Mouse (Mus musculus) lung, postnatal 0 days (tissue): Measurements from ENCODE around the gene Erg. TPM values are rescaled to one million over a fixed set of nuclear protein-coding genes. Genes with fewer than 3 reads are reported as not detected.
A peak's percentile ranks its signal among the peaks of the same experiment; 100 is the strongest.

ENCODE experiments used
- ATAC-seq: fragments of 200-750 bp; cut with Nextera tagmentation; 2 replicates; pipeline ENCODE4 v1.8.0; 2017; ENCODE audit warnings: moderate library complexity
- DNase-seq: peaks from one replicate; pipeline ENCODE4 v3.0.0-alpha.2; 2016; ENCODE audit warnings: low spot score
- H3K27ac ChIP-seq: fragments of 300-500 bp; sonication (generic); 2 replicates; pipeline ENCODE4 v1.5.1; 2014; ENCODE audit warnings: antibody characterized with exemption, mild to moderate bottlenecking, low read length, mixed read lengths
- H3K27me3 ChIP-seq: fragments of 300-500 bp; sonication (generic); replicated peaks from 2 replicates; pipeline ENCODE4 v1.6.1; 2014; ENCODE audit warnings: low read length, mixed read lengths; ENCODE audit not compliant: insufficient read depth
- H3K36me3 ChIP-seq: fragments of 300-500 bp; sonication (generic); 2 replicates; pipeline ENCODE4 v1.6.1; 2014; ENCODE audit warnings: low read length, mixed read lengths; ENCODE audit not compliant: insufficient read depth
- H3K4me1 ChIP-seq: fragments of 300-500 bp; sonication (generic); 2 replicates; pipeline ENCODE4 v1.6.1; 2014; ENCODE audit warnings: antibody characterized with exemption, low read depth, low read length, mixed read lengths; ENCODE audit not compliant: insufficient read depth
- H3K4me2 ChIP-seq: fragments of 300-500 bp; sonication (generic); replicated peaks from 2 replicates; pipeline ENCODE4 v1.6.1; 2014; ENCODE audit warnings: low read depth, mild to moderate bottlenecking, low read length, moderate library complexity, mixed read lengths
- H3K4me3 ChIP-seq: fragments of 300-500 bp; sonication (generic); 2 replicates; pipeline ENCODE4 v1.5.1; 2014; ENCODE audit warnings: low read depth, low read length
- H3K9ac ChIP-seq: fragments of 300-500 bp; sonication (generic); replicated peaks from 2 replicates; pipeline ENCODE4 v1.6.1; 2014; ENCODE audit warnings: low read depth, mild to moderate bottlenecking
- H3K9me3 ChIP-seq: fragments of 300-500 bp; sonication (generic); 2 replicates; pipeline ENCODE4 v1.6.1; 2016; ENCODE audit warnings: low read length, mixed read lengths
- CTCF ChIP-seq: IDR thresholded peaks from 2 replicates; pipeline ENCODE4 v1.5.1; 2016; ENCODE audit warnings: antibody characterized with exemption, mild to moderate bottlenecking
- EP300 ChIP-seq: IDR thresholded peaks from 2 replicates; pipeline ENCODE4 v1.6.1; 2016; ENCODE audit warnings: antibody characterized with exemption, mild to moderate bottlenecking, control low read depth
- WGBS: fragments of 180-500 bp; shearing (Covaris S2); extraction: QIAGEN DNeasy Blood & Tissue Kit; methylation state at CpG from one replicate; pipeline ENCODE4 v1.1.7; 2014; 5-methylcytosine and 5-hydroxymethylcytosine counted together
- polyA plus RNA-seq: library from polyadenylated mRNA; unstranded; fragments of >200 nt; fragmentation: Nextera tagmentation; extraction: Ambion mirVana; gene quantifications from 2 replicates; pipeline ENCODE4 v1.2.1, GENCODE M21; 2015

Erg gene
- polyA plus RNA-seq, 1 experiment from 2014 or later, result 13.2 TPM

DNA sequence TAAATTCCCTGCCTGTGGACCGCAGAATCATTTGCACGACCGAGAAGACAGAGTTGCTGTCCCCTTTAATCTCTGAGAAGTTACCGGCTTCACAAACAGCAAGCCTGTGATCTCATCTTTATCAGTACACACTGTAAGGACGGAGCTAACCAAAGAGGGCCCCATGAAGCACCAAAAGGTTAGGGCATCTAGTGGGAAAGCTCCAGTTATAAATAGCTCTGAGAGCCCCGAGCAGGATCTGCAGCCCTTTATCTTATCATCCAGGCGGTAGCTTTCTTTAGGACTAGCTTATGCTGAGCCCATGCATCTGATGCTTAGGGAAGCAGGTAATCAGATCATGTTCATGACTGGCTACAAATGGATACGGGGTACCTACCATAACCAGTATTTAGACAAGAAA is 146.6 kb downstream of the Erg start:
- H3K27me3 ChIP-seq, result no peaks in the 10 kb centered on the region
- WGBS, result 14% methylated on average over 8 of the region's 8 CpGs
- no peak for DNase-seq
- H3K27ac ChIP-seq, result peak overlapping the region; percentile 78
- H3K36me3 ChIP-seq, result no peaks in the 10 kb centered on the region
- H3K9me3 ChIP-seq, result no peaks in the 10 kb centered on the region
- TF ChIP-seq CTCF (no peak), EP300 (no peak)
- H3K4me1 ChIP-seq, result 0 out of 2 replicates have a peak, but pooled peaks cover 6% of the 10 kb centered on the region
- H3K4me3 ChIP-seq, result no peak overlapping the region
- H3K9ac ChIP-seq, result no peak overlapping the region
- no peak for ATAC-seq
- 0 out of 2 replicates have a peak overlapping the region, but pooled peaks have one; percentile 8 for H3K4me2 ChIP-seq

DNA sequence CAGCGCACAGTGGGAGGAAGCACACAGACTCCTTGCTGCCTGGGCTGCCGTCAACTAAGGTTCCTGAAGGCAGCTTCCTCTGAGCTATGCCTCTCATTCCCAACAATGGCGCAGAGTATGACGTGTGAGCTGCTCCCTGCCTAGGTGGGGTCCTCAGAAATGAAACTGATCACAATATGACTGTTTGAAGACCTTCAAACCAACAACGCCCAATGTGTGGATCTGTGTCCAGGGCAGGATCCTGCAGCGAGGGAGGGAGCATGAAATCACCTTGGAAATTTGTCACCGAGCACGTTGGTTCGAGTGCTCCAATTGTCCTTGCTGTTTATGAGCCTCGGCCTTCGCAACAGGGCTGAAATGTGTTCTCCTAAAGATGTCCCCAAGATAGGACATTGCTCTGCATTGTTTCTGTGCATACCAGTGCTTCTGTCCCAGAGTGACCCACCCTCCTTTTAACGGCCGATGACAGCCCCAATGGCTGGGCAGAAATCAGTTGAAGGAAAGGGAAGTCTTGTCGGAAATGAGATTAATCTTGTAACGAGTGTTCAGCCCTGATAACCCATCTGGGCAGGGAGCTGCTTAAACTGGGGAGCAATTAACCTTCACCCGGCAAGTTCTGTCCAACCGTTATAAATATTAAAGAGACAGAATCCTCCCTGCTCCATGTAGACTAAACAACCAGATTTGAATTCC is 147.4 kb downstream of the Erg start:
- Histone ChIP-seq H3K9me3 (no peaks in the 10 kb centered on the region), H3K4me3 (no peak overlapping the region), H3K27me3 (no peaks in the 10 kb centered on the region), H3K27ac (peak overlapping the region; percentile 78), H3K4me2 (no peak overlapping the region), H3K36me3 (no peaks in the 10 kb centered on the region), H3K4me1 (0 out of 2 replicates have a peak, but pooled peaks cover 3% of the 10 kb centered on the region), H3K9ac (no peak overlapping the region)
- peak; percentile 74 for DNase-seq
- 47% methylated on average over 17 of the region's 17 CpGs for WGBS
- ATAC-seq, result peak; percentile 94
- TF ChIP-seq CTCF, result no peak
- peak; percentile 99 for TF ChIP-seq EP300

DNA sequence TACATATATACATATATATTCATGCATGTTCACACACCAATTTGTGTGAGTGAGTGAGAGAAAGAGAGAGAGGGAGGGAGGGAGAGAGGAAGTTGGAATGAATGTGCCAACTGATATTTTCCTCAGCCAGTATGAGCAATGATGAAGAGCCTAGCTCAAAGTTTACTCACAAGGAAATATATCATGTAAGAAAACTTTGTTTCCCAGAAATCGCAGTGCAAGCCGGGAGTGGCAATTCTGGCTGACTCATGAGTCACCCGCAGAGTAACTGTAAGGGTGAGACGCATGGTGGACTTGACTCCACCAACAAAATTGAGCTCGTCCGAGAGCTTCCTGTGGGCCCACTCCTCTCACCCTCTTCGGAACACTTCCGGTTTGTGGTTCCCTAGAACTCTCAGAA is 149.8 kb downstream of the Erg start:
- no peak overlapping the region for H3K4me2 ChIP-seq
- ATAC-seq, result no peak
- no peak for TF ChIP-seq CTCF
- TF ChIP-seq EP300, result no peak
- no peaks in the 10 kb centered on the region for H3K36me3 ChIP-seq
- no peaks in the 10 kb centered on the region for H3K27me3 ChIP-seq
- H3K9ac ChIP-seq, result no peak overlapping the region
- H3K27ac ChIP-seq, result no peak overlapping the region
- 0 out of 2 replicates have a peak, but pooled peaks cover 3% of the 10 kb centered on the region for H3K4me1 ChIP-seq
- H3K4me3 ChIP-seq, result no peak overlapping the region
- WGBS, result 49% methylated on average over 8 of the region's 8 CpGs
- DNase-seq, result no peak
- no peaks in the 10 kb centered on the region for H3K9me3 ChIP-seq

DNA sequence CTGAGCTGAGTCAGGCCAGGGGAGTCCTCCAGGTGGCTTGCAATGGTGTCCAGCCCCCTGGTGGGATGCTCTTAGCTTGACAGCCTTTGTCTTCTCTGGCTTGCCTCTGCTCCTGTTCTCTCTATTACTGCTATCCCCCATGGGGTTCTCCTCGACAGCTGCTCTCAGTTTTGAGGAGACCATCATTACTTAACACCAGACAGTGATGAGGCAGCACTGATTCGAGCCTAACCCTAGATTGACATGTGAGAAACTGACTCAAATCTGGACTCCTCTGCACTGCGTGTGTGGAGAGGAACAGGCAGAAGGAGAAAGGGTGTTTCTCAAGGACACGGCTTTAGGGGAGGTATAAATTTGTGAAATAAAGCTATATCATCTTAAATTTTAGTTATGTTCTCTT is 150.3 kb downstream of the Erg start:
- no peaks in the 10 kb centered on the region for H3K36me3 ChIP-seq
- TF ChIP-seq CTCF, result no peak
- TF ChIP-seq EP300, result no peak
- no peaks in the 10 kb centered on the region for H3K9me3 ChIP-seq
- H3K4me1 ChIP-seq, result 0 out of 2 replicates have a peak, but pooled peaks cover 3% of the 10 kb centered on the region
- H3K27ac ChIP-seq, result no peak overlapping the region
- H3K4me2 ChIP-seq, result no peak overlapping the region
- no peak for ATAC-seq
- 68% methylated on average over 4 of the region's 4 CpGs for WGBS
- DNase-seq, result no peak
- no peaks in the 10 kb centered on the region for H3K27me3 ChIP-seq
- H3K4me3 ChIP-seq, result no peak overlapping the region
- H3K9ac ChIP-seq, result no peak overlapping the region

DNA sequence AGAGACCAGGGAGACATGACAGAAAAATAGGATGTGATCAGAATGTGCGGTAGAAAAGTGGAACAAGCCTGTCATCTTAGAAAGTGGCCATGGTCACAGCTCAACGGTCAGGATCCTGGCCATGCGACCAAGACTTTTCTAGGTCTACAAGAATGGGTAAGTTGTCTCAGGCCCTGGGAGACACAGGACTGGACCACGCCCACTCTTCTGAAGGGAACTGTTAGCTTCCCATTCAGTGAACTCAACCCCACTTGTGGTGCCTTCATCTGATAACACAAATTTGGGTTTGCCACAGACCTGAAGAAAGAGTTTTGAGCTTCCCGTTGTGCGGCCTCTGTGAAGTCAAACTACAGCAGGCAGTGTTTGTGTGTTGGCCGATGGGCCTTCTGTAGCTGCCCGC is 152.0 kb downstream of the Erg start:
- H3K27ac ChIP-seq, result no peak overlapping the region
- no peaks in the 10 kb centered on the region for H3K9me3 ChIP-seq
- no peaks in the 10 kb centered on the region for H3K27me3 ChIP-seq
- WGBS, result 83% methylated on average over 8 of the region's 8 CpGs
- ATAC-seq (no peak), DNase-seq (no peak)
- H3K4me1 ChIP-seq, result 0 out of 2 replicates have a peak, but pooled peaks cover 3% of the 10 kb centered on the region
- no peaks in the 10 kb centered on the region for H3K36me3 ChIP-seq
- no peak overlapping the region for H3K4me3 ChIP-seq
- TF ChIP-seq CTCF (no peak), EP300 (no peak)
- no peak overlapping the region for H3K9ac ChIP-seq
- no peak overlapping the region for H3K4me2 ChIP-seq

DNA sequence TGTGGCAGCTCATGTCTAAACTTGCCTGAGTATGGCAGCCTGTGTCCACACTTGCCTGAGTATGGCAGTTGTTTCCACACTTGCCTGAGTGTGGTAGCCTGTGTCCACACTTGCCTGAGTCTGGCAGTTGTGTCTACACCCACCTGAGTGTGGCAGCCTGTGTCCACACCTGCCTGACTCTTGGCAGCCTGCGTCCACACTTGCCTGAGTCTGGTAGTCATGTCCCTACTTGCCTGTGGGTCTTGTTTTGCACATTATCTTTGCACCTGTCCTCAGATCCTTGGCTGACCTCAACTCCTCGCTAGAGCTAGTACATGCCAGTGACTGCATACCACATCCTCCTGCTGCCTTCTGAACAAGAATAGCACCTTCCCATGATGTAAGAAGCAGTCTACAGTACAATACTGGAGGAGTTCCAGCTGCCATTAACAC is 153.8 kb downstream of the Erg start:
- no peak for TF ChIP-seq CTCF
- no peak for TF ChIP-seq EP300
- H3K4me2 ChIP-seq, result no peak overlapping the region
- H3K9me3 ChIP-seq, result no peaks in the 10 kb centered on the region
- no peak overlapping the region for H3K4me3 ChIP-seq
- H3K4me1 ChIP-seq, result 0 out of 2 replicates have a peak, but pooled peaks cover 3% of the 10 kb centered on the region
- H3K27me3 ChIP-seq, result no peaks in the 10 kb centered on the region
- no peaks in the 10 kb centered on the region for H3K36me3 ChIP-seq
- ATAC-seq (0 out of 2 replicates have a peak, but pooled peaks have one; percentile 12), DNase-seq (no peak)
- 58% methylated on average over 2 of the region's 2 CpGs for WGBS
- no peak overlapping the region for H3K27ac ChIP-seq
- H3K9ac ChIP-seq, result no peak overlapping the region
